Mouse (Mus musculus) CD4-positive naive resting alpha-beta T cell, adult 57 days (primary cell): ENCODE data around the gene Mtmr12. TPM values are rescaled to one million over a fixed set of nuclear protein-coding genes. Genes with fewer than 3 reads are reported as not detected.

Source experiments
- total RNA-seq: library from RNA; stranded (reverse); gene quantifications from one replicate; pipeline ENCODE4 v1.2.4, GENCODE M21; 2023

The Mtmr12 gene
- total RNA-seq = 71.9 TPM

DNA sequence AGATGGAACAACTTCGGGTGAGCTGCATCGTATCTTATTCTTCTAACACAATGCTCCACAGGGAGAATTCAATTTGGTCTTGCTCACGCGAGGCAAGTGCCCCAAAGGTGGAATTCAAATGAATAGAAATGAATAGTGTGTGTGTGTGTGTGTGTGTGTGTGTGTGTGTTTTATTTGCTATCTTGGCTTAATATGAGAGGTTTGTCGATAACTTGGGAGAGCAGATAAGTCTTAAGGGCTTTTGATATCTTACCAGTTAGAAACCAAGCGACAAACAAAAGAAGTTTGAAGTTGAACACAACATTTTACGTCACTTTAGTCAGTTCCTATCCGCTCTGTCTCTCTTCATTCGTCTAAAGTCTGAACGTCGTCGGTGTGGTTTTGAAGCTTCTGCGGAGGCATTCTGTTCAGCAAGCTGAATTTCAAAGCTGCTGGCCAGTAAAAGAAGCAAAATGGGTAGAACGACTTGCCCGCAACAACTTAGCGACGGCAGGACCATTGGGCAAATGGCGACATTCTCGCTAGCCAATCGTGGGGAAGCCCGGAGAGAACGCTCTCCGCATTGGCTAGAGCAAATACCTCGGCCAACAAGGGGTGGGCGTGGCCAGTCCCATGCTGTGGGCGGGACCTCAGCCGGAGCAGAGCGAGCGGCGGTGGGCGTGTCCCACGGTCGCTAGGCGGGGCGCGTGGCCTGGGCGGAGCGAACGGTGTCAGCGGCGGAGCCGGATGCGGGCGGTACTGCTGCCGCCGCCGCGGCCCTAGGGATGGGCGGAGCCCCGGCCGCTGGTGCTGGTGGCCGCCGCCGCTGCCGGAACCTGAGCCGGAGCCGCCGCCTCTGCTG is at the start of gene Mtmr12:
Gene Mtmr12 (plus strand): TSS at position 710 of the 841 bp plus-strand sequence.

DNA sequence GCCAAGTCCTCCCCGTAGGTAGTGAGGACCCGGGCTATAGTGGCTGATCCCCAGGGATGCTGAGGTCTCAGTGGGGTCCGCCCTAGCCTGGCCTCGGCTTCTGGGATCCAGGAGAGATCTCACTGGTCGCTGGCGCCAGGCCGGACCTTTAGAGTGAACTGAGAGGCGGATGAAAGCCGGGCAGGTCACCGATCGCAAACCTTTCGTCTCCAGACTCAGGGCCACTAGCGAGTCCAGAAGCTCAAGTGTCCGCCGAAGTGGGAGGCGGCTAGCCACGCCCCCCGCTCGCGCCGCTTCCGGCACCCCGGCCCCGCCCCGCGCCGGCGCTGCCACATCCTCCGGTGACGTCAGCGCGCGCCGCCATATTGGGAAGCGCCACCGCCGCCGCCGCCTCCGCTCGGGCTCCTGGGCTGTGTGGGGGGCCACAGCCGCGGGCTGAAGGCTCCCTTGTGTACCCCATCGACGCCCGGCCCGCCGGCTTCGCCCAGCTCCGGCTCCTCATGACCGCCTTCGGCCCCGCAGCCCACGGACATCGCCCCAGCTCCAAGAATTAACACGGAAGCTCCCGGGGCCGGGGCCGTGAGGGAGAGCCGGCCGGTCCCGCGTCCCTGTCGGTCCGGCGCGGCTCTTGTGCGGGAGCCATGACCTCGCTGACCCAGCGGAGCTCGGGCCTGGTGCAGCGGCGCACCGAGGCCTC is 116.4 kb downstream of the Mtmr12 start, which contains the start of gene Golph3:
Gene Golph3 (plus strand): TSS at position 360 of the 697 bp plus-strand sequence.

DNA sequence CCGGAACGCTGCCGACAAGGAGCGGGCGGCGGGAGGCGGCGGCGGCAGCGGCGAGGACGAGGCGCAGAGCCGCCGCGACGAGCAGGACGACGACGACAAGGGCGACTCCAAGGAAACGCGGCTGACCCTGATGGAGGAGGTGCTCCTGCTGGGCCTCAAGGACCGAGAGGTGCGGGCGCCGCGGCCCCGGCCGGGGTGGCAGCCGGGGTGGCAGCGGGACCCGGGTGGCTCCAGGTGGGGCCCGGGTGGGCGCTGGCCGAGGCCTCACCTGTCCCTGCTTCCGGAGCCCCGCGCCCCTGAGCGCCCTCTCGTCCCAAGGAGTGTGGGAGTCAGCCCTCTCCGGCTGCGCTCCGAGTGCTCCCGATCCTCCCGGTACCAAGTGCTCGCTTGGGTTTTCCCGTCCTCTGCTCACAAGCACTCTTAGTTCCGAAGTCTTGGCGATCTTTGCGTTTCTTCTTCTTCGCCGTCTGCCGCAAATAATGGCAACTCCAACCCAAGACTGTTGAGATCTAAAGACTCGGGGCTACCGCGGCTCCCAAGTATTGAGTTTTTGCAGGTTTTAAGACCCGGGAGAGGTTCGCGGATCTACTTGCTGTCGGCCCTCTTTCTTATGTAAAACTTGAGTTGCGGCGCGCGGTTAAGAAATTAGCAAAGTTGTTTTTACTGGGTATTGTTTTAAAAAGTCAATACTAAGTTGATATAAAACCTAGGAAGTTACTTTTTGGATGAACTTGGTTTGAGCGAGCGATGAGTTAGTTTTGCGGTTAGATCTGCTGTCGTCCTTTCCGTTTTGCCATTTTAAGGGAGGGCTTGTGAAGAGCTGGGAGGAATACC is 117.2 kb downstream of the Mtmr12 start, which contains the start of gene 1810049J17Rik:
Gene 1810049J17Rik (minus strand): TSS at position 112 of the 834 bp plus-strand sequence.

Other genes with a start within 250 kb of the Mtmr12 start
- gene Sub1, start 208.0 kb upstream of the Mtmr12 start, total RNA-seq = 287 TPM
- 153 TPM for gene Zfr, start 87.2 kb upstream of the Mtmr12 start, total RNA-seq
- 141 TPM for gene Golph3, start 116.4 kb downstream of the Mtmr12 start, total RNA-seq
- 3.5 TPM for gene 1810049J17Rik, start 116.9 kb downstream of the Mtmr12 start, total RNA-seq